Mouse (Mus musculus) heart, adult 2 months (tissue): ENCODE data around the gene B4gat1. TPM values are rescaled to one million over a fixed set of nuclear protein-coding genes. Genes with fewer than 3 reads are reported as not detected.

ENCODE experiments used
- DNase-seq, 2 experiments: peaks; one replicate each; pipeline ENCODE4 v3.0.0; 2021
- H3K27ac ChIP-seq: fragments of 200-600 bp; 2 replicates; pipeline ENCODE4 v1.8.1; 2022
- H3K27me3 ChIP-seq: fragments of 200-500 bp; 2 replicates; pipeline ENCODE4 v1.6.1; 2012; ENCODE audit warnings: mild to moderate bottlenecking, low read length, inconsistent platforms, mixed read lengths; ENCODE audit not compliant: control insufficient read depth, insufficient read depth
- H3K36me3 ChIP-seq: fragments of 200-500 bp; 2 replicates; pipeline ENCODE4 v1.6.1; 2012; ENCODE audit warnings: low read length, inconsistent platforms; ENCODE audit not compliant: control insufficient read depth, insufficient read depth
- H3K4me1 ChIP-seq: fragments of 200-500 bp; 2 replicates; pipeline ENCODE4 v1.6.1; 2011; ENCODE audit warnings: low read length; ENCODE audit not compliant: control insufficient read depth, insufficient read depth
- H3K4me3 ChIP-seq: fragments of 200-600 bp; 2 replicates; pipeline ENCODE4 v1.8.1; 2022
- H3K79me2 ChIP-seq: fragments of 200-500 bp; replicated peaks from 2 replicates; pipeline ENCODE4 v1.6.1; 2012; ENCODE audit warnings: mild to moderate bottlenecking, inconsistent platforms, low read length, moderate library complexity, mixed read lengths; ENCODE audit not compliant: control insufficient read depth, insufficient read depth
- H3K9ac ChIP-seq: fragments of 200-500 bp; 2 replicates; pipeline ENCODE4 v1.6.1; 2012; ENCODE audit warnings: low read depth, mild to moderate bottlenecking, control low read depth, inconsistent platforms, low read length, mixed read lengths
- CTCF ChIP-seq: fragments of 200-600 bp; IDR thresholded peaks from 2 replicates; pipeline ENCODE4 v1.8.1; 2022; ENCODE audit warnings: antibody characterized with exemption, mild to moderate bottlenecking, moderate library complexity
- EP300 ChIP-seq: fragments of 200-500 bp; IDR thresholded peaks from 2 replicates; pipeline ENCODE4 v1.6.1; 2011; ENCODE audit warnings: low read depth, low read length, control low read depth; ENCODE audit not compliant: insufficient read depth
- POLR2A ChIP-seq: fragments of 200-500 bp; IDR thresholded peaks from 2 replicates; pipeline ENCODE4 v1.6.1; 2011; ENCODE audit warnings: mild to moderate bottlenecking, low read depth, low read length, control low read depth; ENCODE audit not compliant: insufficient read depth
- WGBS: fragments of 180-500 bp; shearing (Covaris S2); methylation state at CpG from one replicate; pipeline ENCODE4 v1.1.7; 2018; 5-methylcytosine and 5-hydroxymethylcytosine counted together
- intact Hi-C: fragments of 180-260 bp; cut with DNase I; formaldehyde crosslinking; loops from one replicate; pipeline ENCODE4 v1.15.1; 2025
- polyA plus RNA-seq: library from polyadenylated mRNA; depleted of rRNA; stranded (reverse); fragments of >200 nt; gene quantifications from 2 replicates; pipeline ENCODE4 v1.2.3, GENCODE M21; 2012
- total RNA-seq, 2 experiments: library from RNA; stranded (reverse); gene quantifications; 2 replicates each; pipeline ENCODE4 v1.2.3; 2021

The B4gat1 gene
- total and polyA plus RNA-seq, 3 experiments = 43.2 to 43.8 (median 43.2) TPM

GRCm38 (mm10) chr19:5021416-5021815 lies 17.2 kb upstream of the B4gat1 start:
- intact Hi-C loops = no loop called here
- Histone ChIP-seq H3K9ac (no peak overlapping the region), H3K27me3 (no peaks in the 10 kb centered on the region), H3K4me1 (peaks cover 1% of the 10 kb centered on the region), H3K4me3 (no peak overlapping the region), H3K36me3 (no peaks in the 10 kb centered on the region), H3K79me2 (no peaks in the 10 kb centered on the region), H3K27ac (no peak overlapping the region)
- WGBS = 59% methylated on average over 2 of the region's 2 CpGs
- no peak for DNase-seq
- TF ChIP-seq EP300 = no peak
- TF ChIP-seq CTCF = no peak
- TF ChIP-seq POLR2A = no peak

DNA sequence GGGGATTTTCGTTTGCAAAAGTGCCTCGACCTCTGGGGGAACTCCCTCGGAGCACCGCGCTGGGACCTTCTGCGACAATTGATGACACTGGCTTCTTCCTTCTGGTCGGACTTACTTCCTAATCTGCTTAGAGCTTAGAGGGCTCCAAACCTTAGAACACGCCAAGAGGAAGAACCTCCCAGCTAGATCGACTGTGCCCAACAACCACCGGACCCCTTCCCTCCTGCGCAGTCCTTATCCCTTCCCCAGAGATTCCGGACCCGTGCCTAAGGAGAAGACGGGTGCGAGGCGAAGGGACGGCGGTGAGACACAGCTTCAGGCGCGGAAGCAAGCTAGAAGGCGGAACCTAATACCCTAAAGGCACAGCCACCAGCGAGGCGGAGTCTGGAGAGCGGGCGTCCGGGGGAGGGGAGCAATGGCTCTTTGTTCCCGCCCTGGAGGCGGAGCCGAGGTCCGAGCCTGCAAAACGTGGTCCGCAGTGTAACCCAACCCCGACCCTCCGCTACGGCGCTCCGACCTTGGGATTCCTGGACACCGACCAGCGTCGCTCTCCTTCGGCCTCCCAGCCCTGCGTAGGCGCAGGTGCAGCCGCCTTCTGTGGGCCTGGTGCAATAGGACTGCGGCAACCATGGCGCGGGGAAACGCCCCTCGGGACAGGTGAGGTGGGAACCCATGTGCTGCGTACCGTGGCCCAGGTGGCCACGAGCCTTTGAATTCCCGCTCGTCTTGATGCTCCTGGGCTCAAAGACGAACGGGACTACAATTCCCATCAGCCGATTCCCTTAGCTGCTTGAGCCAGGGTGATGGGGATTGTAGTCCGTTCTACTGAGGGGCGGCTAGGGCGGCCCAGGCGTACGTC lies 14.8 kb upstream of the B4gat1 start, which contains the start of gene Slc29a2:
Gene Slc29a2, plus strand, starts transcription at position 240 of the 859 bp plus-strand sequence.
- Histone ChIP-seq H3K27me3 (no peaks in the 10 kb centered on the region), H3K4me1 (no peaks in the 10 kb centered on the region), H3K27ac (peak within 1 kb of the TSS; percentile 91), H3K9ac (peak within 1 kb of the TSS; percentile 74), H3K4me3 (peak within 1 kb of the TSS; percentile 85), H3K79me2 (no peaks in the 10 kb centered on the region), H3K36me3 (no peaks in the 10 kb centered on the region)
- TF ChIP-seq CTCF (no peak), POLR2A (peak; percentile 98), EP300 (peak; percentile 44; the same call in 1 of the 2 replicates)
- intact Hi-C loops = no loop called here
- WGBS = under 1% methylated on average over 62 of the region's 62 CpGs
- peak; percentile 94 to 95 for DNase-seq

DNA sequence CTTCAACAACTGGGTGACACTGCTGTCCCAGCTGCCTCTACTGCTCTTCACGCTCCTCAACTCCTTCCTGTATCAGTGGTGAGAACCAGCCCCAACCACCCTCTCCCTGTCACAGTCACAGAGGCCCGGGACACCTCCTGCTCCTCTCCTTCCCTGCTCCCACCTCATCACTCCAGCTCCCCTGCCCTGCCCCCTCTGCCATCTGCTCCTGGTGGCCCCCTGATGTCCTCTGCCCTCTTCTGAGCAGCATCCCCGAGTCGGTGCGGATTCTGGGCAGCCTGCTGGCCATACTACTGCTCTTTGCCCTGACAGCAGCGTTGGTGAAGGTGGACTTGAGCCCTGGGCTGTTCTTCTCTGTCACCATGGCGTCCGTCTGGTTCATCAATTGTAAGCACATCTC lies 12.5 kb upstream of the B4gat1 start:
- H3K4me1 ChIP-seq = no peaks in the 10 kb centered on the region
- no peak overlapping the region for H3K9ac ChIP-seq
- TF ChIP-seq EP300 = no peak
- TF ChIP-seq CTCF = no peak
- TF ChIP-seq POLR2A = no peak
- no peaks in the 10 kb centered on the region for H3K36me3 ChIP-seq
- WGBS = 82% methylated on average over 8 of the region's 8 CpGs
- no peaks in the 10 kb centered on the region for H3K79me2 ChIP-seq
- intact Hi-C loops = no loop called here
- H3K27ac ChIP-seq = no peak overlapping the region
- H3K4me3 ChIP-seq = no peak overlapping the region
- DNase-seq = no peak
- no peaks in the 10 kb centered on the region for H3K27me3 ChIP-seq

DNA sequence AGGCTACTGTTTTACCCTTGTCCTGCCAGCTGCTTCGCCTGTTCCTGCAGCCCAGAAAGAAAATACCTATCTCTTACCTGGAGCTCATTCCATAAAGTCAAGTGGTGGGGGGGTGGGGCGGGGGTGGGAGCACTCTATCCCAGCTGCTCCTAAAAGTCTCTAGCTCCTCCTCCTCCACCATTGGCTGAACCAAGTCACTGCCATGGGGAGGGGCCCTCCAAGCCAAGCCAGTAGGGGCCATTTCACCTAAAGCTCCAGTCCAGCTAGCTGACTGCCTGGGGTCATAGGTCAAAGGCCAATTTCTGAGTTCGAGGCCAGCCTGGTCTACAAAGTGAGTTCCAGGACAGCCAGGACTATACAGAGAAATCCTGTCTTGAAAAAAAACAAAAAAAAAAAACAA lies 5.9 kb upstream of the B4gat1 start:
- Histone ChIP-seq H3K36me3 (no peaks in the 10 kb centered on the region), H3K4me3 (no peak overlapping the region), H3K27ac (no peak overlapping the region), H3K4me1 (no peaks in the 10 kb centered on the region), H3K79me2 (no peaks in the 10 kb centered on the region), H3K27me3 (no peaks in the 10 kb centered on the region), H3K9ac (no peak overlapping the region)
- no peak for DNase-seq
- intact Hi-C loops = no loop called here
- WGBS = 87% methylated on average over 3 of the region's 3 CpGs
- TF ChIP-seq POLR2A (no peak), CTCF (no peak), EP300 (no peak)

DNA sequence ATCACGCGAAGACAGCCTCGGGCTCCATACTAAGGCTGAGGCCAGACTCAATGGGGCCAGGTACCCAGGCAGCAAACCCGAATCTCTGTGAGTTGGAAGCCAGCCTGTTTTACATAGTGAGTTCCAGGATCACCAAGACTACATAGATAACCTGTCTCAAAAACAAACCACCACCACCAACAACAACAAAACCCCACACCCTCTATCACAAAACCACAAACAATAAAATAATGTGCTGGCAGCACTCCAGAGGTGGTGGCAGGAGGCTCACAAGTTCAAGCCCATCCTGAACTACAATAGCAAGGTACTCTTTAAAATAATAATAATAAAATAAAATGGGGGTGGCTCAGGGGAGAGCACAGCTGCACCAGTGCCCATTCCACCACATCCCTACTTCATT lies 2.0 kb upstream of the B4gat1 start:
- intact Hi-C loops = loop anchor here (5.0 kb wide), 1 partner anchor 51 kb away; the partner anchor contains the start of genes Tmem151a and Yif1a
- no peak for DNase-seq
- peaks cover 11% of the 10 kb centered on the region for H3K4me1 ChIP-seq
- H3K79me2 ChIP-seq = no peaks in the 10 kb centered on the region
- H3K9ac ChIP-seq = no peak overlapping the region
- H3K36me3 ChIP-seq = no peaks in the 10 kb centered on the region
- H3K4me3 ChIP-seq = no peak overlapping the region
- TF ChIP-seq CTCF (no peak), POLR2A (no peak), EP300 (no peak)
- H3K27ac ChIP-seq = no peak overlapping the region
- H3K27me3 ChIP-seq = no peaks in the 10 kb centered on the region
- 77% methylated on average over 4 of the region's 4 CpGs for WGBS
